Mouse (Mus musculus): ENCODE measurements around the gene Rcbtb1.

GRCm38 (mm10) chr14:59260056-59260455 lies 59.0 kb downstream of the Rcbtb1 start, which contains the start of gene Gm6904:
- no peak for TF ChIP-seq CTCF (IDR thresholded peaks at IDR 0.05; ENCODE audit: low read depth, low read length)
- no peak for TF ChIP-seq POLR2A (IDR thresholded peaks at IDR 0.05; ENCODE audit: extremely low read depth, insufficient read depth, low read length)
